Mouse (Mus musculus): Measurements from ENCODE around the gene Gm9508.

DNA sequence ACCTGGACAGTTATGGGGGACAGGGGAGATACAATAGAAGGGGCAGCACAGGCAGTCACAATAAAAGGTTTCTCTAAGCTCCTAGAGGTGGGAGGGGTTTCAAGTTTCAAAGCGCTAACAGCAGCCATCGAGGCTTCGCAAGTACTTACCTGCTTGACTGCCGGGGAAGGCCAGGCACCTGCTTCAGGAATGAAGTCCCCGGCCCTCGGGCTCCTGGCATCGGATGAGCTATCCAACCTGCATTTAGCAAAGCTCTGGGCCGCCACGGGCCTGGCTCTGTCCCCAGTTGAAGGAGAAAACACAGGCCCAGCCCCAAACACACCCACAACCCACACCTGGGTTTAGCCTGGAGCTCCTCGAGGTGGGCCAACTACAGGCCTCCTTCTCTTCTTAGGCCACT lies 10.0 kb downstream of the Gm9508 start:
- TF ChIP-seq TBP (conservative IDR thresholded peaks at IDR 0.05; ENCODE audit: low read depth, low read length) (no peak), CTCF (conservative IDR thresholded peaks at IDR 0.05 in 1 of 2, IDR thresholded peaks at IDR 0.05 in 1 of 2; ENCODE audit: low read depth in 2 of 2, low read length in 2 of 2) (no peak), CHD1 (IDR thresholded peaks at IDR 0.05; ENCODE audit: low read depth, low read length) (no peak), NRF1 (IDR thresholded peaks at IDR 0.05; ENCODE audit: low read depth, low read length) (no peak), KAT2A (IDR thresholded peaks at IDR 0.05; ENCODE audit: insufficient replicate concordance, low read length) (no peak)
